Mouse (Mus musculus) R1 (cell line): ENCODE results near the gene Ly6g5b.

Experiments used
- DNase-seq: peaks from one replicate; pipeline ENCODE4 v3.0.0-alpha.2; 2018; ENCODE audit warnings: low read depth, low spot score

Ly6g5b gene

GRCm38 (mm10) chr17:35105740-35106389 is 9.4 kb downstream of the Ly6g5b start:
- DNase-seq: peak; percentile 44

- DNase-seq: no peak
Measured at GRCm38 (mm10) chr17:35104754-35105153, 10.5 kb downstream of the Ly6g5b start.

- DNase-seq: no peak
Measured at GRCm38 (mm10) chr17:35104079-35104478, 11.1 kb downstream of the Ly6g5b start.

- no peak for DNase-seq
Measured at GRCm38 (mm10) chr17:35103221-35103690, 12.0 kb downstream of the Ly6g5b start.

- DNase-seq: no peak
Measured at GRCm38 (mm10) chr17:35102299-35102698, 12.9 kb downstream of the Ly6g5b start.

GRCm38 (mm10) chr17:35101161-35101560 is 14.1 kb downstream of the Ly6g5b start:
- no peak for DNase-seq

GRCm38 (mm10) chr17:35100196-35100765 is 14.9 kb downstream of the Ly6g5b start:
- no peak for DNase-seq

GRCm38 (mm10) chr17:35097164-35097655 is 18.0 kb downstream of the Ly6g5b start:
- DNase-seq: no peak

- DNase-seq: no peak
Measured at GRCm38 (mm10) chr17:35096597-35096996, 18.6 kb downstream of the Ly6g5b start.

- no peak for DNase-seq
Measured at GRCm38 (mm10) chr17:35094475-35095365, 20.5 kb downstream of the Ly6g5b start.

GRCm38 (mm10) chr17:35092403-35093198 is 22.6 kb downstream of the Ly6g5b start:
- DNase-seq: no peak

GRCm38 (mm10) chr17:35090166-35090932 is 24.9 kb downstream of the Ly6g5b start:
- no peak for DNase-seq

GRCm38 (mm10) chr17:35088825-35089644 is 26.2 kb downstream of the Ly6g5b start, which contains the start of gene Abhd16a:
Gene Abhd16a, plus strand, starts transcription at chr17:35089263.
- DNase-seq: peak; percentile 95

GRCm38 (mm10) chr17:35088151-35088550 is 27.1 kb downstream of the Ly6g5b start:
- peak; percentile 46 for DNase-seq

GRCm38 (mm10) chr17:35085208-35085865 is 29.9 kb downstream of the Ly6g5b start, which contains the start of gene Ly6g6f:
Gene Ly6g6f, minus strand, starts transcription at chr17:35085610.
- no peak for DNase-seq

- DNase-seq: no peak
Measured at GRCm38 (mm10) chr17:35083929-35084497, 31.2 kb downstream of the Ly6g5b start.

- DNase-seq: no peak
Measured at GRCm38 (mm10) chr17:35082841-35083576, 32.2 kb downstream of the Ly6g5b start.

- no peak for DNase-seq
Measured at GRCm38 (mm10) chr17:35080710-35081109, 34.5 kb downstream of the Ly6g5b start.
